In genomic region chr2:114093577-114093976, GRCm38 (mm10) we compare ENCODE assay signal across 25 mouse cellular contexts. TPM values are rescaled to one million over a fixed set of nuclear protein-coding genes. Genes with fewer than 3 reads are reported as not detected.
A peak's percentile ranks its signal among the peaks of the same experiment; 100 is the strongest.
DNase-seq lines count a peak whose midpoint lies in the region; ATAC-seq lines count a peak whose summit lies in the region.
"Had no signal": no experiment of that assay in that cellular context is flagged by ENCODE, and none has a peak within 500 bp of the region (broad histone marks: within the 10 kb centered on the region; RNA-seq: fewer than 3 reads in every experiment).

No protein-coding gene starts in this region.

- no peaks in the 10 kb centered on the region for H3K4me1 ChIP-seq in forebrain, embryonic 14.5 days (ENCODE audit: control insufficient read depth, insufficient read depth, low read length)
- no peaks in the 10 kb centered on the region for H3K4me1 ChIP-seq in forebrain, embryonic 15.5 days
- no peaks in the 10 kb centered on the region for H3K4me1 ChIP-seq in limb, embryonic 15.5 days
- no peaks in the 10 kb centered on the region for H3K4me1 ChIP-seq in limb, embryonic 10.5 days
- H3K4me1 ChIP-seq in neural tube, embryonic 13.5 days (replicated peaks) = peaks cover 8% of the 10 kb centered on the region; the same call in 1 of the 2 replicates
- H3K4me1 ChIP-seq in neural tube, embryonic 15.5 days = peaks cover 7% of the 10 kb centered on the region
- H3K4me1 ChIP-seq: embryonic facial prominence, embryonic 12.5 days; heart, embryonic 13.5 days; stomach, embryonic 15.5 days had no signal

- peak; percentile 4 for DNase-seq in forebrain, embryonic 14.5 days (ENCODE audit: low spot score)
- no peak for DNase-seq in limb, embryonic 10.5 days (ENCODE audit: low spot score)
- DNase-seq in neural tube, embryonic 10.5 days (ENCODE audit: extremely low spot score, low spot score) = no peak
- DNase-seq in left cerebral cortex, adult 8-10 months (ENCODE audit: low spot score in 2 of 2) = no peak
- DNase-seq: adrenal gland, postnatal 10 days; cerebellum, adult 18-20 months; gastrocnemius, adult 2 months; heart, postnatal 4 days; liver, embryonic 13.5 days; right cerebral cortex, adult 18-20 months; spleen, adult 18-20 months had no signal

- no peak overlapping the region for H3K4me3 ChIP-seq in forebrain, embryonic 14.5 days (ENCODE audit: low read depth, low read length)
- H3K4me3 ChIP-seq in forebrain, embryonic 15.5 days = no peak overlapping the region
- no peak overlapping the region for H3K4me3 ChIP-seq in limb, embryonic 15.5 days
- H3K4me3 ChIP-seq in limb, embryonic 10.5 days = no peak overlapping the region
- H3K4me3 ChIP-seq in neural tube, embryonic 13.5 days = no peak overlapping the region
- H3K4me3 ChIP-seq in neural tube, embryonic 15.5 days (replicated peaks) = no peak overlapping the region
- H3K4me3 ChIP-seq: embryonic facial prominence, embryonic 12.5 days; gastrocnemius, adult 2 months; heart, embryonic 13.5 days; liver, embryonic 13.5 days; stomach, embryonic 15.5 days had no signal

- H3K9me3 ChIP-seq in forebrain, embryonic 14.5 days (replicated peaks; ENCODE audit: control insufficient read depth, low read length) = no peaks in the 10 kb centered on the region
- H3K9me3 ChIP-seq in forebrain, embryonic 15.5 days = no peaks in the 10 kb centered on the region
- no peaks in the 10 kb centered on the region for H3K9me3 ChIP-seq in limb, embryonic 15.5 days
- H3K9me3 ChIP-seq in limb, embryonic 10.5 days (replicated peaks) = no peaks in the 10 kb centered on the region
- no peaks in the 10 kb centered on the region for H3K9me3 ChIP-seq in neural tube, embryonic 13.5 days
- no peaks in the 10 kb centered on the region for H3K9me3 ChIP-seq in neural tube, embryonic 15.5 days (replicated peaks)
- H3K9me3 ChIP-seq: embryonic facial prominence, embryonic 12.5 days; heart, embryonic 13.5 days; liver, embryonic 13.5 days; stomach, embryonic 15.5 days had no signal

- no peak overlapping the region for H3K9ac ChIP-seq in forebrain, embryonic 14.5 days (ENCODE audit: low read length)
- no peak overlapping the region for H3K9ac ChIP-seq in forebrain, embryonic 15.5 days (replicated peaks)
- no peak overlapping the region for H3K9ac ChIP-seq in limb, embryonic 15.5 days
- no peak overlapping the region for H3K9ac ChIP-seq in neural tube, embryonic 13.5 days
- no peak overlapping the region for H3K9ac ChIP-seq in neural tube, embryonic 15.5 days (replicated peaks)
- H3K9ac ChIP-seq: embryonic facial prominence, embryonic 12.5 days; heart, embryonic 13.5 days; liver, embryonic 13.5 days; stomach, embryonic 15.5 days had no signal

- no peak overlapping the region for H3K4me2 ChIP-seq in forebrain, embryonic 14.5 days (ENCODE audit: low read length)
- H3K4me2 ChIP-seq in forebrain, embryonic 15.5 days (replicated peaks) = no peak overlapping the region
- no peak overlapping the region for H3K4me2 ChIP-seq in limb, embryonic 15.5 days
- no peak overlapping the region for H3K4me2 ChIP-seq in neural tube, embryonic 13.5 days
- peak overlapping the region; percentile 28; the same call in 1 of the 2 replicates for H3K4me2 ChIP-seq in neural tube, embryonic 15.5 days
- H3K4me2 ChIP-seq: embryonic facial prominence, embryonic 12.5 days; heart, embryonic 13.5 days; liver, embryonic 13.5 days; stomach, embryonic 15.5 days had no signal

- ATAC-seq in forebrain, embryonic 14.5 days = peak; percentile 32; the same call in 1 of the 2 replicates
- no peak for ATAC-seq in forebrain, embryonic 15.5 days (replicated peaks)
- peak; percentile 48; the same call in 1 of the 2 replicates for ATAC-seq in limb, embryonic 15.5 days (ENCODE audit: insufficient number of reproducible peaks, low FRiP score, low TSS enrichment, low read depth)
- ATAC-seq in neural tube, embryonic 13.5 days (ENCODE audit: low read depth) = peak; percentile 43; the same call in 1 of the 2 replicates
- ATAC-seq in neural tube, embryonic 15.5 days (ENCODE audit: low FRiP score) = peak; percentile 60
- ATAC-seq: intestine, postnatal 0 days had no signal

- H3K27ac ChIP-seq in forebrain, embryonic 14.5 days (ENCODE audit: low read depth, low read length) = no peak overlapping the region
- no peak overlapping the region for H3K27ac ChIP-seq in forebrain, embryonic 15.5 days (replicated peaks)
- no peak overlapping the region for H3K27ac ChIP-seq in limb, embryonic 15.5 days
- H3K27ac ChIP-seq in limb, embryonic 10.5 days = no peak overlapping the region
- H3K27ac ChIP-seq in neural tube, embryonic 13.5 days (replicated peaks) = no peak overlapping the region
- H3K27ac ChIP-seq in neural tube, embryonic 15.5 days (replicated peaks) = no peak overlapping the region
- H3K27ac ChIP-seq: embryonic facial prominence, embryonic 12.5 days; gastrocnemius, adult 2 months; heart, embryonic 13.5 days; kidney, postnatal 0 days; liver, embryonic 13.5 days; macrophage; stomach, embryonic 15.5 days had no signal

- H3K36me3 ChIP-seq in forebrain, embryonic 14.5 days (ENCODE audit: control insufficient read depth, insufficient read depth, low read length) = no peaks in the 10 kb centered on the region
- peaks cover 3% of the 10 kb centered on the region; the same call in 1 of the 2 replicates for H3K36me3 ChIP-seq in forebrain, embryonic 15.5 days
- H3K36me3 ChIP-seq in limb, embryonic 15.5 days = no peaks in the 10 kb centered on the region
- H3K36me3 ChIP-seq in limb, embryonic 10.5 days = peaks cover 3% of the 10 kb centered on the region; the same call in 1 of the 2 replicates
- H3K36me3 ChIP-seq in neural tube, embryonic 13.5 days = peaks cover 3% of the 10 kb centered on the region; the same call in 1 of the 2 replicates
- no peaks in the 10 kb centered on the region for H3K36me3 ChIP-seq in neural tube, embryonic 15.5 days
- H3K36me3 ChIP-seq: heart, embryonic 13.5 days; liver, embryonic 13.5 days; stomach, embryonic 15.5 days had no signal

- 83% methylated on average over 9 of the region's 9 CpGs for WGBS in forebrain, embryonic 14.5 days
- WGBS in forebrain, embryonic 15.5 days = 75% methylated on average over 9 of the region's 9 CpGs
- 68% methylated on average over 9 of the region's 9 CpGs for WGBS in limb, embryonic 15.5 days
- 87% methylated on average over 9 of the region's 9 CpGs for WGBS in limb, embryonic 10.5 days
- WGBS in neural tube, embryonic 13.5 days = 62% methylated on average over 9 of the region's 9 CpGs
- 53% methylated on average over 9 of the region's 9 CpGs for WGBS in neural tube, embryonic 15.5 days

- H3K27me3 ChIP-seq in forebrain, embryonic 14.5 days (replicated peaks; ENCODE audit: control insufficient read depth, insufficient read depth, low read length) = no peaks in the 10 kb centered on the region
- H3K27me3 ChIP-seq in forebrain, embryonic 15.5 days = no peaks in the 10 kb centered on the region
- H3K27me3 ChIP-seq in limb, embryonic 15.5 days = no peaks in the 10 kb centered on the region
- H3K27me3 ChIP-seq in limb, embryonic 10.5 days (ENCODE audit: low read depth, poor library complexity, severe bottlenecking) = no peaks in the 10 kb centered on the region
- H3K27me3 ChIP-seq in neural tube, embryonic 13.5 days = no peaks in the 10 kb centered on the region
- no peaks in the 10 kb centered on the region for H3K27me3 ChIP-seq in neural tube, embryonic 15.5 days (replicated peaks)
- H3K27me3 ChIP-seq: embryonic facial prominence, embryonic 12.5 days; heart, embryonic 13.5 days; liver, embryonic 13.5 days; stomach, embryonic 15.5 days had no signal

RNA-seq across cellular contexts. Expression of gene Actc1, which starts 40.2 kb away (rescaled TPM):
- polyA plus RNA-seq in forebrain, embryonic 14.5 days (2014; fragmentation: Nextera tagmentation; extraction: Ambion mirVana) = 0.43 and 0.57 TPM in 2 replicates
- polyA plus RNA-seq in forebrain, embryonic 15.5 days (2015; fragmentation: Nextera tagmentation; extraction: Ambion mirVana) = 2.4 and 22.2 TPM in 2 replicates
- 710 and 1,930 TPM in 2 replicates for polyA plus RNA-seq in limb, embryonic 15.5 days (2015; fragmentation: Nextera tagmentation; extraction: Ambion mirVana)
- polyA plus RNA-seq in limb, embryonic 10.5 days (2016; fragmentation: Nextera tagmentation; extraction: Ambion mirVana) = 9.9 and 27.4 TPM in 2 replicates
- polyA plus RNA-seq in neural tube, embryonic 13.5 days (2015; fragmentation: Nextera tagmentation; extraction: Ambion mirVana) = 100 and 107 TPM in 2 replicates
- polyA plus RNA-seq in neural tube, embryonic 15.5 days (2015; fragmentation: Nextera tagmentation; extraction: Ambion mirVana) = 64.3 and 90.0 TPM in 2 replicates
- 1 to 10 TPM in 3 of 4 experiments, not detected in 1; 2.0 to 4.6 (median 2.2) TPM for total RNA-seq in left cerebral cortex, adult 8-10 months (2022)
- total RNA-seq: common myeloid progenitor, adult 5-6 weeks; granulocyte monocyte progenitor cell, adult 5-6 weeks; layer of hippocampus, adult 18-20 months; left cerebral cortex, adult 18-20 months had no signal
- polyA plus RNA-seq: macrophage had no signal
